Mouse (Mus musculus) lung, postnatal 4 days (tissue): ENCODE data around the gene Tgm1.
A peak's percentile ranks its signal among the peaks of the same experiment; 100 is the strongest.

Source experiments
- DNase-seq, 2 experiments: peaks; one replicate each; pipeline ENCODE4 v3.0.0; 2021

Tgm1 gene

DNA sequence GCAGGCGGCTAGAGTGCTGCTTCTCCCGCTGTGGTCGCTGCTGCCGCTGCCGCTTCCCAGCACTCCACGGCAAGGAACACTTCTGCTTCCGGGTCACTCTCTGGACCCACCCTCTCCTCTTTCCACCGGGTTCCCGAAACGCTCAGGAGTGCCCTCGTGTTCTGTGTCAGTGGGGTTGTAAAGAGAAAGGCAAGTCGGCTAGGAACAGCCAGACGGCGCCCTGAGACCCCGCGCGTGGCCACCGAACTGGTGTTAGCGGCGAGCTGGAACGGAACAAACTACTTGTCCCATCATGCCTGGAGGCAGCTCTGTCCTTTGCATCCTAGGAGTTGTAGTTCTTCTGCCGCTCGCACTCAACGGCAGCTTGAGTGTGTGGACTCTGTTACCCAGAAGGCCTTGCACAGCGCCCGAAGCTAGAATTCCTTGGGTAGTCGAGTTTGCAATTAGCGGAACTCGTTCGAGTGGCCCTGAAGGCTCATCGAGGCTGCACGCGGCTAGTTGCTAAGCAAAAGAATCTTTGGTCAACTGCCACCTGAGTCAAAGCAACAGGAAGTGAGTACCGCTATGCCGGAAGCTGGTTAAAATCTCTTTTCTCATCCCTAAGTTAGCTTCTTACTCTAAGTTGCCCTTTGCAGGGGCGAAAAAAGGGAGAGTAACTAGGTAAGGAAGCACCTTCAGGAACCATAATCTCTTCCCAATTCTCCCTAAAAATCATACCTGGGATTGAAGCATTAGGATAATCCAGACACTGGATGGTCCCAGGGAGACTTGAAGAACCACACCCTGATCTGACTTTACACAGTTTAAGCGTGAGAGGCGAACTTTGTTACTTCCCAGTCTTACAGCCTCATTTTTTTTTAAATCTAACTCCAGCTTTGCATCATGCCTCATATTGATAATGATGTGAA, 41.6 kb downstream of the Tgm1 start, which contains the start of the genes Gmpr2 and Nedd8:
Gene Gmpr2, plus strand, starts transcription at position 109 of the 908 bp plus-strand sequence.
Gene Nedd8, minus strand, starts transcription at position 292 of the 908 bp plus-strand sequence.
- peak; percentile 90 to 94 for DNase-seq

DNA sequence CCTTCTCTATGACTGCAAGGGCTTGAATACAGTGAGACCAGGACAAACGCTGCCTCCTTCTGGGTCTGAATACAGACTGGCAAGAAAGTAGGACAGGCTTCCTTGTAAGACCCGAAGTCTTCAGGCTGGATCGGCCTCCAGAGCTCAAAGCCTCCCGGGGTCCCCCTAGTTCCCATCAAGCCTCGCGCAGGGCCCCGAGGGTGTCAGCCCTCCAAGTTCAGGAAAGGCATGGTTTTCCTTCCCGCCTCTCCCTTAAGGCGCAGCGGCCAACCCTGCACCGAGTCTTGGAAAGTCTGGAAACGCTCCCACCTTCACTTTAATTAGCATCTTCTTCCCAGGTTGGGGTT, 42.3 kb downstream of the Tgm1 start:
- no peak for DNase-seq

DNA sequence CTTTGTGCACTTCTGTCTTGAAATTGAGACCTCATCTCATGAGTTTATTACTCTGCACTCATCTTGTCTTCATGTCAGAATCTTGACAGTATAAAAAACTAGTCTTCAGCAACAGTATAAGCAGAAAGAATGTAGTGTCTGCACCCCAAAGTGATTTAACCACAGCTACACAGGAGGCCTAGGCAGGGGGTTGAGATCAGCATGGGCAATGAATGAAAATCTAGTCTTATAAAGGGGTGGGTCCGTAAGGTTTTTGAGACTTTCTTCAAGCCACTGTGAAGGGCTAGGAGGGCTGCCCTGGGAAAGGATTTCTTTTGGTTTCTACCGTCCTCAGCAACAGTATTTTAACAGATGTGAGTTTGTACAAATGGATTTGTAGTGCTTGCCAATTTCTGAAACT, 53.1 kb downstream of the Tgm1 start:
- no peak for DNase-seq

- DNase-seq = peak; percentile 86 to 87
These were observed 53.7 kb downstream of the Tgm1 start, which contains the start of gene Mdp1 for GRCm38 (mm10) chr14:55659960-55660573. Gene Mdp1, minus strand, starts transcription at chr14:55660508.

DNA sequence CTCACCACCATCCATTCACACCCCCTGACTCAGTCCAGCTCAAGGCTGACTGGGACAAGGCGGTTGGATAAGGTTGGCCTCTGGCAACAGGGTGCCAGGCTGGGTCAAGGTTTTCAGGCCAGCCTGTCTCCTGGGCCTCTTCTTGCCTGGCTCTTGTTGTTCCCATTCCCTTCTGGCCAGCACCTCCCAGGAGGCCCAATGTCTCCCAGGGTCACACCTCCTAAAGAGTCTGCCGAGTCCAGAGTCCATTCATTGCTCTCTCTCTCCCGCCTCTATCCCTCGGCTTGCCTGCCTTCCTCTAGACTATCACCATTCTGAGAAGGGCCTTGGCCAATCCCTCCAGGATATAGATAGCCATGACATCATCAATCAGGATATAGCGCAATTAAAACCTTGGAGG, 55.7 kb downstream of the Tgm1 start:
- no peak for DNase-seq

GRCm38 (mm10) chr14:55656935-55657334, 56.8 kb downstream of the Tgm1 start:
- no peak for DNase-seq

- no peak for DNase-seq
These were observed 62.2 kb downstream of the Tgm1 start for GRCm38 (mm10) chr14:55651528-55651927.
